Mouse (Mus musculus) megakaryocyte-erythroid progenitor cell, adult 5-6 weeks (primary cell): ENCODE data around the gene Slc9a2. TPM values are rescaled to one million over a fixed set of nuclear protein-coding genes. Genes with fewer than 3 reads are reported as not detected.
A peak's percentile ranks its signal among the peaks of the same experiment; 100 is the strongest.
"Not testable (repeated sequence)": the region's sequence is repeated elsewhere in the genome, so short reads cannot be mapped to it uniquely, and the experiment has no call there.

Experiments
- ATAC-seq: replicated peaks from 2 replicates; pipeline ENCODE4 v1.8.0; 2016; ENCODE audit warnings: mild to moderate bottlenecking, inconsistent platforms; ENCODE audit not compliant: severe bottlenecking, poor library complexity, low FRiP score, low TSS enrichment
- total RNA-seq, 2 experiments: library from RNA; stranded (forward) in 1 of 2; stranded (reverse) in 1 of 2; fragments of 200-1000, 215-1000 nt in 1 of 2; fragments of >200 nt in 1 of 2; fragmentation: Nextera tagmentation in 1 of 2; gene quantifications; 2 replicates each; pipeline ENCODE4 v1.2.3; 2014 to 2017

Gene Slc9a2
- not detected in 2 replicates for total RNA-seq (2014; fragmentation: Nextera tagmentation)
- 0.47 and 0.57 TPM in 2 replicates for total RNA-seq (2017)

DNA sequence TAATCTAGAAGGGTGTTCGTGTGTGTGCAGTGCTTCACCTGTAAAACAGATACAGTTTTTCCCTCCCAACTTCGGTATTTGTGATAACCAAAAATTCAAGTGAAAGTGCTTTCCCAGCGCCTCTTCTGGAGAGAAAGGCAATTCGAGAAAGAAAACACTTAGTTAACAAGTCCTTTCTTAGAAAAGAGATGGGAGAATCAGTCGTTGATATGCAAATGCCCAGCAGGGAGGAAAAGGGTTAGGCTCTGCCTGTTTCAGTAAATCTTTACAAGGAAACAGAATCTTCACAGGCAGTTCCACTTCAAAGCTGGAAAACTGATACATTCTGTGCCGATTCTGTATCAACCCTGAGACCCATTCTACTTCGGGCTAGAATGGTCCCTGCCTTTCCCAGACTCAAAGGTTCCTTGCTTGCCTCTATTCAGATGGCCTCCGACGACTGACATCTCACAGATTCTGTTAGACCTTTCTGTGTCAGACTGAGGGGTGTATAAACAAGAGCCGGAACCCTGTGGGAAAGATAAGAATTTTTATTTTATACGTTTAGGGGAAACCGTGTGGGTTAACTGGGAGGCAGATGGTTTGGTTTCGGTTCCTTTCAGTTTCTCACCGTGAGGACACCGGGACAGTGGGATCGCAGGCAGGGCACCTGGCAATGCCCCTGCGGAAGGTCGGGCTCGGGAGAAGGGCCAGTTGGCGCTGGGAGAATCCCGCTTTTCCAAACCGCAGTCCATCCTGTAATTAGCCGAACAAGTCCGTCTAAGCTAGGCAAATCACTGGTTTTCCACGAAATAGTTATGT is at the start of gene Slc9a2:
Gene Slc9a2 (plus strand): TSS at position 508 of the 801 bp plus-strand sequence.
- ATAC-seq, result peak; percentile 47

DNA sequence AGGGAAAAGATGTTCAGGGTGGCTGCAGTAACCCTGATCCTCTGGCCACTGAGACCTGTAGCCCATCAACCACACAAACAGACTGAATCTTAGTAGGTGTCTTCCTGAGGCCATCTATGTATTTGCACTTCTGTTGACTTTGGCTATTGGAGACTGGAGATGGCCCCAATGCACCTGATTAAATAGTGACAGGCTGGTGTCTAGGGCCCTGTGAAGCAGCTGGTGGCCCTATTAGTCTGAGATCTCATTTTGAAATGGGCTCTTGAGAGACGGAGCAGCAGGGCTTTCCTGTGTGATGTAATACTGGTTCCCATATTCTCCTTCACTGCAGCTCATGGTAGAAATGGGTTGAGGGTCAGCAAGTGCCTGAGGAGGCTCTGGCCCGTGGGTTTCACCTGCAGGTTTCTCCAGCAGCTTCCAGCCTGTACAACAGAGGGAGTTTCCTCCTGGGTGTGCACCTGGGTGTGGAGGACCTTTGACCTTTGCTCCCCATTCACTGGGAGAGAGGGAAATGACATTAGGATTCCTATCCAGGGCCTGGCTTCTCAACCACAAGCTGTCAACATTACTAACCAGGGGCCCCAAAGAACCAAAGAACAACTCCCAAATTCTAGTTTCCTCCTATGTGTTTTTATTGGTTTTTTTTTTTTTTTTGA is 47.8 kb upstream of the Slc9a2 start:
- ATAC-seq, result no peak

DNA sequence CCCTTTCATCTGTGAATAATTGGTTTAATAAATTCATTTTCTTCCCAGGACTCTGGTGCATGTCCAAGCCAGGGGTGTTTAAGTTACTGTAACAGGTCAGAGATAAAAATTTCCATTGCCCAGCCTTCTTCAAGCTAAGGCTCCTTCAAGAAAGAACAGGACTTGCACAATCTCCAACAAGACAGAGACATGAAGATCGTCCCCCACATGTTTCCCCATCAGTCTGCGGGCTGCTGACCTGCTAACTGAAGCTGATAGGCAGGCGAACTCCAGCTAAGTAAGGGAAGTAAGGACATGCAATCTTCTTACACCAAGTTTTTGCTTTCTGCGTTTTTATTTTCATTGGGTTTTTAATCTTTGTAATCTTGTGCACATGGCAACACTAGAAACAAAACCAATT is 45.8 kb upstream of the Slc9a2 start:
- ATAC-seq, result no peak

DNA sequence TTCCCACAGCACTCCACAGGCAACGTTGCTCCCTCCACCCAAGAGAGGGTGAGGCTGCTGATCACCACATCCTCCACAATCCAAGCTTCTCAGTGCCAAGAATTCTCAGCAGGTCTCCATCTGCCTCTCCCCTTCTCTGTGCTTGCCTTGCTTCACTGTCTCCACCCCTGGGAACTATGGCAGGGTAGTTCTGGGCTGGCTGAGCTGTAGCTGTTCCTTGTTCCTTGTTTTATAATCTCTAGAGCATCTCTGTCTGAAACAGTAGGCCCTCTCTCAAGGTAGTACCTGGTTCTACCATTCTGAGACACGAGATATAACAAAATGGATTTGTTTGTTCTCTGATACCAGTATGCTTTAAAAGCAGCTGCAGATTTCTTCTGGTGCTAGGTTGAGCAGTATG is 32.1 kb upstream of the Slc9a2 start:
- ATAC-seq, result no peak

DNA sequence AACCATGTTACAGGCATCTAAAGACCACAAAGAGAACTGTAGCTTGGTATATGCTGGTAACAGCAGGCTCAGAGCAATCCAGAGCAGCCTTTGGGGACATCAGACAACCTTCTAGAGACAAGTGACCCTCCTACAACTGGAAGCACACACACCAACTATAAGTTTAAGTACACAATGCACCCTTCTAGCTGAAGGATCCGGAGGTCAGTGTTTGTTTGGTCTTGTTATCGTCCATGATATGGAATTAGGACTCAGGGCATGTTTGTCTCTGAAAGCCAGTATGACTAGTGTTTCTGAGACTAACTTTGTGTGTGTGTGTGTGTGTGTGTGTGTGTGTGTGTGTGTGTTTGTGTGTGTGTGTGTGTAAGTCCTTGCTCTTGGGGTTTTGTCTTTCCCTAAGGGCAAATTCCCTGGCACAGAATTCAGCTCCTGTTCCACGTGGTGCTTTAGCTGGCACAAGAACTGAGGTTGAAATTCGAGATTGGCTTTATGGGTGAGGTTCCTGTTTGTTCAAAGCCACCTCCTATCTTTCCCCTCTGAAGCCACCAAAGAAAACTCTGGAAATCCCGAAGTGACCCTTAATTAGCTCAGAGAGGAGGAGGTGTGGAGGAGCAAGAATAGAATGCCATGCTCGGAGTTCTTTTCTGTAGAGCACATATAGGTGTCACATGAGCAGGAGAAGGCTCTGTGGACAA is 29.4 kb upstream of the Slc9a2 start:
- ATAC-seq, result no peak

DNA sequence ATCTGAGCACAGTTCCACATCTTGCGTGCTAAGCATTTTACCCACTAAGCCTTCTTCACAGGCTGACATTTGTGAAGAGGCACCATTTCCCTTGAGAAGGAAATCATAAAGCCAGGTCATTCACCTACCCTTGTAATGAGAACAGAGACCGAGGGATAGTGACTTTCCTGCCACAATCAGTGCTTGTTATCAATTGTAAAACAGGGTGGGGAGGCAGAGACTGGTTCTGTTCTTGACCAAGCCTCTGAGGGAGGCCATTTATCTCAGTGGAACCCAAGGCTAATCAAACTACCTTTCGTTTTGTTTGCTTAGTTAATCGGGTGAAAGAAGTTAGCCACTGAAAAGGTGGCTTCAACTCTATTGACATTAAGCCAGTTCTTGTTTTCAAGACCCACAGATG is 23.3 kb upstream of the Slc9a2 start:
- ATAC-seq, result no peak

DNA sequence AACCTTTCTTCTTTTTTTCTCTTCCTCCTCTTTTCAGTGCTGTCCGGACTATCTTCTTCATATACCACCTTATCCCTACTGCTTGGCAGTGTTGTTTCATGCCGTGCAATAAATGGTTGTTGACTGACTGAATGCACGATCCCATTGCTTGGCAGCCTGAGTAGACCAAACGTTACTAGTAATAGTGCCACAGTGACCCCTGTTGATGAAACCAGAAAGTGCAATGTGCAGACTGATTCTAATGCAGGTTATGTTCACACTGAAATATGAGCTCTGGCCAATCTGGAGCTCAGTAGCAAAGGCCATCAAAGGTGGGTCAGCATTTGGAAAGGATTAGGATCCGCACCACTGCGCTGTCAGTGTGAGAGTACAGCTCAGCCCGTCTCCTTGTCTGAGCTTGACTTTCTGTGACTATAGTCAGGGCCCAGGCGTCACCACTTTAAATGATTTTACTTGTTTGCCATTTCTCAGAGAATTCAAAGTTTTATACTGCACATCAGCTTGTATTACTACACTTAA is 22.3 kb upstream of the Slc9a2 start:
- ATAC-seq, result peak; percentile 65; the same call in 1 of the 2 replicates

DNA sequence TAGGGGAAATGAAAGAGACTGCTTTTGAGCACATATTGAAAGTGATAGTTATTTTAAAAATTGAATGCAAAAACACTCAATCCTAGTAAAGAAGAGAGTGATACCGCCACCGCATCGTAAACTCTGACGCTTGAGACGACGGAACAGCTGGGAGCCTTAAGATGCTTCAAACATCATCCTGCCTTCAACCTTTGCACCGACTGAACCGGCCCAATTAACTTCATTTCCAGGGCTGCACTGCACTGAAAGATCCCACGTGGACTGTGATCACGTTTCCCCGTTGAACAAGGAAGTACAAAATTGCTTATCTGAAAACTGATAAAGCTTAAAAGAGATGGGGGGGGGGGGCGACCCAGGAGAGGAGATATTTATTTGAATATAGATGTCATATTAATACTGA is 21.4 kb upstream of the Slc9a2 start:
- no peak for ATAC-seq

DNA sequence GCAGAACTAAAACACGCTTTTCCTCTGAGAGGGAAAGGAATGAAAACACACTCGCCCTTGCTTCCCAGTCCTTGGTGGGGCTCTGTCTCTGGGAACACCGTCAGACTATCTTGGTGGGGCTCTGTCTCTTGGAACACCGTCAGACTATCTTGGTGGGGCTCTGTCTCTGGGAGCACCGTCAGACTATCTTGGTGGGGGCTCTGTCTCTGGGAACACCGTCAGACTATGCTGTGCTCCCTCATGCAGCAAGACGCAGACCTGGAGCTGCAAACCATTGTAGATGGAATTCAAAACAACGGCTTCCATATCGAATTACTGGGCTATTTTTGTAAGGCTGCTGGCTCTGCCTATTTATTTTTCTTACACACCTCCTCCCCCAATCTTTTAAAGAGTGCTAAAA is 20.9 kb upstream of the Slc9a2 start:
- no peak for ATAC-seq

DNA sequence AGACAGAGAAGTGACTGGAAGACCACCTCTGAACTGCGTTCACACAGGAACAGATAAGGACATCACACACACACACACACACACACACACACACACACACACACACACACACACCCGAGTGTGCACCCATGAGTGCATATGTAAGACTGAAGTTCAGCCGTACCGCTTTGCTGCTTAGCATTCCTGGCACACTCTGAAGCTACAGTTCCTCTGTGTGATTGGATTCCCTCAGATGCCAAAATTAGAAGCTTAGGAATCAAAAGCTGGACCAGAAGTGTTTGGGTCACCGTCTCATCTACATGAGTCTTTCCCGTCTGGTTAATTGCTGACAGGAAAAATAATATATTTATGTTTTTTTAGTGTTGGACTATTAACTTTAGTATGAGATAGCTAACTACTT is 19.5 kb upstream of the Slc9a2 start:
- ATAC-seq, result no peak

DNA sequence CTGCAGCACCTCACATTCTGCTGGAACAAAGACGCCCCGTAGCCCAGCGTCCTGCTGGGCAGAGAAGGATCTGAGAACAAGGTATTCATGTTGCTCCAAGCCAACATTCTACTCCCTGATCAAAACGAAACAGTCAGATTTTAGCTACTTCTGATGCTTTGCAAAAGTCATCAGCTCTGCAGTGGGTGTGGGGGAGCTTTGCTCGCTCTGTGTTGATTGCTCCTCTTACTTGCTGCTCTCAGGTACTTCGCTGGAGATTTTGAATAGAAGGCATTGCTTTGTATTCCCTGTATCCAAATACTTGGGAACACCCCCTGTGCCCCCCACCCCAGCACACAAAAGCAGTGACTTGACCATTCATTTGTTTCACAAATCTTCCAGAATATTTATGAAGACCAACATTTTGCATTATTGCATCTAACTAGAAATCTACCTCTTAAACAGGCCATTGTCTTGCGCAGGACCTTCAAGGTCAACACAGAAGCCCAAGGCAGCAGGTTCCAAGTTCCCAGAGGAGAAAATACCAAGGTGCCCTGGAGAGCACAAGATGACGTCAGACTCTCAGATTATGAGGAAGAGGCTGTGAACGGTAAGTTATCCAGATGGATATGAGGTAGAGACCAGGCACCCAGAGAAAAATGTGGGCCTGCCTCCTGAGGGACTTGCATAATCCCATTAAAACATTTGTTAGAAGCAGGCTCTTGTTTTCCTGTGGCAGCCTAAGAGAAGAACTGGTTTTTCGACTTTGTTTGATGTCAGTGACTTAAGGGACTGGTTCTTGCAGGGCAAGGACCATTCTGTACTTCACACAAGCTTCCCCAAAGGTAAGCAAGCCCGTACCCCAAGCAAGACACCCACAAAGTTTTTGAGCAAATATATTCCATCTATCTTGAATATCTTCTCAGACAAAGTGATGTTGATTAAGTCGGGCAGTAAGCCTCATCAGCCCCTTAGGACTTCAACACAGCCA is 14.7 kb upstream of the Slc9a2 start:
- ATAC-seq, result no peak

DNA sequence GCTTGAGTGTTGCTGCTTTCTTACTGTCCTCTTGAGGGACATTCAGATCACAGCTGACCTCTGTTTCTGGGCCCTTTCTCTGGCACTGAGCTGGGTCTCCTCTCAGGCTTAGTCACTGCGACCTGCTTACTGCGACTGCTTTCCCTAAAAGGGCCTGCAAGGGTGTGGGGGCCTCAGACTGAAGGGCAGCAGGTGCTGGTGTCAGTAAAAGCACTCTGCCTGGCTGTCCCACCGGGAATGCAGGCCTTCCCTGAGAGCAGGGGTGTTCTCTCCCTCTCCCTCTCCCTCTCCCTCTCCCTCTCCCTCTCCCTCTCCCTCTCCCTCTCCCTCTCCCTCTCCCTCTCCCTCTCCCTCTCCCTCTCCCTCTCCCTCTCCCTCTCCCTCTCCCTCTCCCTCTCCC is 12.9 kb upstream of the Slc9a2 start:
- not testable (repeated sequence) for ATAC-seq

DNA sequence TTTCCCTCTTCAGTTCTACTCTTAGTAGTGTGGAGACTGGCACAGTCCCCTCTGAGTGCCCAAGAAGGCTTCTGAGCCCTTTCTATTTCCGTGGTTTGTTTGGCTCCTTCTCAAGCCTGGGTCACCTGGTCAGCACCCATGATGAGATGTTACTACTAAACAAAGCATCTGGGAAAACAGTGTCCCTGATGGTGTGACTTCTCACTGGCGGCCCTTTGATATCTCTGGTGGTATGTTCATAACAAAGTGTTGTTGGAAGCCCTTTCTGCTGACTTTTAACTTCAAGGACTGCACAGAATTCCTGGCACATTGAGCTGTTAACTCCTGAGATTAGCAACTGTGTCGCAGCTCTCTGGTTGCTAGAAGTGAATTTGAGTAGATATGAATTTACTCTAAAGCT is 10.3 kb upstream of the Slc9a2 start:
- ATAC-seq, result no peak

DNA sequence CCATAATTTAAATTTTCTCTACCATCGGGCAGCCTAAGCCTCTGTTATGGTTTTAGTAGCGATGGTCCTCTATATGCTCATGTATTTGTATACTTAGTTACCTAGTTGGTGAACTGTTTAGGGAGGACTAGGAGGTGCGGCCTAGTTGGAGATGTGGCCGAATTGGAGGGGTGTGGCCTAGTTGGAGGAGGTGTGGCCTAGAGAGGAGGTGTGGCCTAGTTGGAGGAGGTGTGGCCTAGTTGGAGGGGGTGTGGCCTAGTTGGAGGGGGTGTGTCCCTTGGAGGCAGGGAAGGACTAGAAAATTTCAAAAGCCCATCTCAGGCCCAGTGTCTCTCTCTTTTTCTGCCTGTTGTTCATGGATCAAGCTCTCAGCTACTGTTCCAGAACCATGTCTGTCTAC is 8.9 kb upstream of the Slc9a2 start:
- no peak for ATAC-seq

DNA sequence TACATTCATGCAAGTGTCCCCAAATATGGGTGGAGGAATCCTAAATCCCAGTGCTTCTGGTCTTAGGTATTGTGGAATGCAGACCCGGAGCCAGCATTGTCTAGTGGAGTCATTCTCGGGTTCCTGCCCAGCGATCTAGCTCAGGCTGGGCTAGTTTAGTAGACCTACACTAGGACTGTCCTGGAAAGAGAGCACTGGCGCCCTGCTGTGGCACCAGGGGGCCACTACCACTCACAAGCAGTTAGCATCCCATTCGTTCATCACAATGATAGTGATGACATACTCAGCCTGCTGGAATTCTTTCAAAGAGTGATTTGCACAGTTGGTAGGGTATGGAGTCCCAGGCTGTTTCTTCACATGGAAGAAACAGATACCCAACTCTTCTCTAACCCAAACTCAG is 3.1 kb upstream of the Slc9a2 start:
- no peak for ATAC-seq

DNA sequence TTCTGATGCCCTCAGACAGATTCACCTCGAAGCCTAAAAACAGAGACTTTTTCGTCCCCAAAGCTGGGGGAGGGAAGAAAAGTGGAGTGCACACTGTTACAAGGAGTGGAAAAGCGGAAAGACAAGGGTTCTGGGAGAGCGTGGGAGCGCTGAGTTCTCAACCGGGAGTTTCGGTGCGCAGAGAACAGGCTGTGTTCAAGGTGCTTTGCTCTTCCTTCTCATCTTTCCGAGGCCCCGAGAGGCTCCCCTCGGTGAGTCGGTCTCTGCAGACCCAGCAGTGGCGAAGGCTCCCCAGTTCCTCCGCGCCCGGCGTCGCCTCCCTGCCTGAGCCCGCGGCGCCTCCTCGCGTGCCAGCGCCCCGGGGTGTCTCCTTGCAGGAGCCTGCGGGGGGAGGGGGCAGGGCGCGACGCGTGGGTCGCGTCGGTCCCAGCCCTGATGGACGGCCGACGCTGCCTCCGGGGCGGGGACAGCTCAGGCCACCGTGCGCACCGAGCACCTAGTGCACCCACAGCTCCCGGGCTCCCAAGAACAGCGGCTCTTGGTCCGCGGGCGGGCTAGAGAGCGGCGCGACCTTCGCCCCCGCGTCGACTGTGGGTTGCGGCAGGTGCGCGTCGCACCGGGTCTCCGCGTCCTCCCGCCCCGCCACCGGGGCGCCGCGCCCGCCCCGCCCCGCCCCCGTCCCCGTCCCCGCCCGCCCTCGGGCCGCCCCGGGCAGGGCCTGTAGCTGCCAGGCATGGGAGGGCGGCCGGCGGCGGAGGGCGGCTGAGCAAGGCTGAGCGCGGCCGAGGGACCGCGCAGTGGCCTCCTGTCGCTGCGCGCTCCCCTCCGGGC is 709 bp downstream of the Slc9a2 start:
- peak; percentile 35 for ATAC-seq

DNA sequence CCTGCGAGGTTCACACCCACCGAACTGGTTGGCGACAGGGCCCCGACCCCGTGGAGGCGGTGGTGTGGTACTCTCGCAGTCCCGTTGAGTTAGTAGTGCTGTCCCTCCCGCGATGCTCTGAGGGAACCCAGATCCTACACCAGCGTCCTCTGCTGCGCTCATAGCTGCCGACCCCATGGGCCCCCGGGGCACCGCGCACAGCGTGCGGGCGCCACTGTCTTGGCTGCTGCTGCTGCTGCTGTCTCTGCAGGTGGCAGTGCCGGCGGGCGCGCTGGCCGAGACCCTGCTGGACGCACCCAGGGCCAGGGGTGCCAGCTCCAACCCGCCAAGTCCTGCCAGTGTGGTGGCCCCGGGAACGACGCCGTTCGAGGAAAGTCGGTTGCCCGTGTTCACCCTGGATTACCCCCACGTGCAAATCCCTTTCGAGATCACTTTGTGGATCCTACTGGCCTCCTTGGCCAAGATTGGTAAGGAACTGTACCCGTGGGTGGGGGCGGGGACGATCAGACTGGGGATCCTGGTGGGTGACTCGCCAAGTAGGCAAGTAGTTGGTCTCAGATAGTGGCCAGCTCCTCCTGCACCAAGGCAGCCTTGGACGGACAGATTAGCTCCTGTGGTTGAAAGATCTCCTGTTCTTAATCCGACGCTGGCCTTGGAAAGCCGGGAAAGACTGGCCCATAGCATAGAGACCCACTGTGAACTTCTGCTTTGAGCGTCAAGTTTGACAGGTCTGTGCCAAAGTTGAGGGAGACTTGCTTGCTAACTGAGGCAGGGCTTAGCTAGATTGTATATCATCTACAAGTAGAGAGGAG is 1.5 kb downstream of the Slc9a2 start:
- 0 out of 2 replicates have a peak, but pooled peaks have one; percentile 19 for ATAC-seq
